Mouse (Mus musculus): Measurements from ENCODE around the gene Cdkn2d.

The Cdkn2d gene

DNA sequence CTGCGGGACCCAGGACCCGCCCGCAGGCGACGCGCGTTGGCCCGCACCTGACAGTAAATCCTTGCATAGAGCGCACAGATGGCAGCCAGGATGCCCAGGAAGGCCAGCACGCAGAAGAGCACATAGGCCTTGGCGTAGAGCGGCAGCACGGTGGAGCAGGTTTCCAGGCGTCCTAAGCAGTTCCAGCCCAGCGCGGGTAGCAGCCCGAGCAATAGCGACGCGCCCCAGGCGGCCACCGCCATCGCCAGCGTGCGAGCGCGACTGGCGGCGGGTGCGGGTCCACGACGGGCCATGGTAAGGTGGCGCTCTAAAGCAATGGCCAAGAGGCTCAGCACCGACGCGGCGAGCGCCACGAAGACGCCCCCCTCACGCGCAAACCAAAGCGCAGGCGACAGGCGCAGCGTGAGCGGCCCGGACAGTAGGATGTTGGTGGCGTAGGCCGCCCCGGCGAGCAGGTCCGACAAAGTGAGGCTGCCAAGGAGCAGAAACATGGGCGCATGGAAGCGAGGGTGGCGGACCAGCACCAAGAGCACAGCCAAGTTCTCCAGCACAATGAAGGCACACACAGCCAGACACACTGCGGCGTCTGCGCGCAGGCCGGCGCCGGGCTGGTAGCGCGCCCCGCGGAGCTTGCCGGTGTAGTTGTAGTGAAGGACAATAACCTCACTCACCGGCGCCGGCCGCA is 46.6 kb downstream of the Cdkn2d start:
- DNase-seq (ENCODE audit: low spot score) = no peak

DNA sequence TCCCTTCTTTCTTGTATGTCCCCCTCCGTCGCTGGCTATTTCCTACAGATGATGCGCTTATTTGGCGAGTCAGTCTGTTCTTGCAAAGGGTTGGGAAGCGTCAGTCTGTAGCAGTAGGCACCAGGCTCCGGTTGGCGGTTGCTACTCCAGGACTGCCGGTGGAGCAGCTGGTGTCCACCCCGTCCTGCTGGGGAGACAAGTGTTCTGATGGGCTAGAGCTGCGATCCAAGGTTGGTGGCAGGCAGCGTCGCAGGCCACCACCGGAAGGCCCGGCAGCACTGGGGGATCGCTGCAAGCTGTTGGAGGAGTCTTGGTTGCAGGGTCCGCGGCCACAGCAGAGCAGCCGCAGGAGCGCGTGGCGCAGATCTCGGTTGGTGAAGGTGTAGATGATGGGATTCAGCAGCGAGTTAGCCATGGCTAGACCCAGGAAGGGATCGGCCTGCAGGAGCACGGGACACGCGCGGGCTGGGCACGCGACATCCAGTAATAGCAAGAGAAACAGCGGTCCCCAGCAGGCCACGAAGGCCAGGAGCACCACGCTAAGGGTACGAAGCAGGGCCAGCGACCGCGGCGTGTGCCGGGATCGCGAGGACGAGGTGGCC is 47.3 kb downstream of the Cdkn2d start:
- DNase-seq (ENCODE audit: low spot score) = no peak

DNA sequence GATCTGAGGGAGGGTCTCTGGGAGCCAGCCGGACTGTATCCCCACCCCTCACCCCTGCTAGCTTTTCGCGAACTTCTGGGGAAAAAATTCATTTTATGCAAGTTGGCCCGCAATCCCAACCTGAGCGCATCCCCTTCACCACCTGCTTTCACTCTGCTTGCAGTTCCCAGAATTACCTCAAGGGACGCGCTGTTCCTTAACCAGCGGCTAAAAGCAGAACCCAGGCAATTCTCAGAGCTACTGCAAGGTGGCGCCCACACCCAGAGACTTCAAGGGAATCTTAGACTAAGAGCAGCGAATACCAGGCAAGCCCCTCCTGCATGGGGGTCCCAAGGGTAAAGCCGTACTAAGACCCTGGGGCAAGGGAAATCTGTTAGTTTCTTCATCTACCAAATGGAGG is 49.9 kb downstream of the Cdkn2d start:
- DNase-seq (ENCODE audit: low spot score) = peak; percentile 77

DNA sequence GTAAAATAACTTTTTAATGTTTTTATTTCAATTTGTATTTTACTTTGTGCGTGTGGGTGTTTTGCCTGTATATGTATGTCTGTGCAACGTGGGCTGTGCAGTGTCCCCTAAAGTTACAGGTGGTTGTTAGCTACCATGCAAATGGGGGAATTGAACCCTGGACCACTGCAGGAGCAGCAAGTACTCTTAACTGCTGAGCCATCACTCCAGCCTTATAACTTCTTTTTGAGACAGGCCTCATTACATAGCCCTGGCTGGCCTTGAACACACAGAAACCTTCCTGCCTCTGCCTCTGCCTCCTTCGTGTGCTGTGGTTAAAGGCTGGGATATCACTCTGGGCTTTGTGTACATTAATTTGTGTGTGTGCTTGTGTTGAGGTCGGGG is 51.8 kb downstream of the Cdkn2d start:
- DNase-seq (ENCODE audit: low spot score) = no peak

DNA sequence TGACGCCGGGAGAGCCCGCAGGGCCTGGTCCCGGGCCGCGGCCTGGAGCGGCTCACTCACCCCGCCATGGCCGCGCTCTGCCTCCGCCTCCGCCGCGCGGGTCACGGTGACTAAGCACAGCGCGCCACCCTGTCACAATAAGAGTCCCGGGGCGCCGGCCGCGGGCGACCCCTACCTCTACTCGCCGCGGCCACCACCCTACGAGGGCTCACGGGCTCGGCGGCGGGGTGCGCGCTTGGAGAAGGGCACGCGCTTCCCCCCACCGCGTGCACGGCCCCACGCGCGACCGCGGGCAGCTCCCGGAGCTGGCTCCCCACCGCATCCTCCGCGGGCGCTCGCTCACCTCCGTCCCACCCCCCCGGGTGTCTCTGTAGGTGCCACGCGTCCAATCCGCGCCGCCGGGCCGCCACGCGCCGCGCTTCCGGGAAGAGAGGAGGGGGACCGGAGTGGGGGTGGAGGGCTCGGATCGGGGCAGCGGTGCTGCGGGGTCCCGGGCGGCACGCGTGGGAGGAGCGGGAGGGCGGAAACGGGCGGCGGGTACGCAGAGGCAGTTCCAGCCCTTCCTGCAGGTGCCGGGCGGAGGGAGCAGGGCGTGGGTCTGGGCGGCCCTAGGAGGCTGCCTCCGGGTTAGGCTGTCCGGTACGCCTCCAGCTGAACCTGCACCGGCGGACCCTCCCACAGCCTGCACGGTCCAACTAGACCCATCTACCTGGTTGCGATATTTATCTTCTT is 52.3 kb downstream of the Cdkn2d start, which contains the start of gene Keap1:
TSS of gene Keap1 (minus strand) at position 629 of the 732 bp plus-strand sequence.
- DNase-seq (ENCODE audit: low spot score) = peak; percentile 83

Data from yolk sac, embryonic 10.5 days (tissue).